Mouse (Mus musculus): ENCODE measurements around the gene Il27ra. TPM values are rescaled to one million over a fixed set of nuclear protein-coding genes. Genes with fewer than 3 reads are reported as not detected.

Il27ra gene
- total RNA-seq, 1 experiment from 2014 or later, result 47.3 TPM

GRCm38 (mm10) chr8:84067047-84067573 lies 24.7 kb upstream of the Il27ra start:
- ATAC-seq (ENCODE audit: extremely low read depth, insufficient number of reproducible peaks, low FRiP score, poor library complexity, severe bottlenecking), result peak; percentile 37

GRCm38 (mm10) chr8:84066291-84066930 lies 24.0 kb upstream of the Il27ra start, which contains the start of gene Rfx1:
TSS of gene Rfx1 (plus strand) at chr8:84066834.
- peak; percentile 83 for ATAC-seq (ENCODE audit: extremely low read depth, insufficient number of reproducible peaks, low FRiP score, poor library complexity, severe bottlenecking)

GRCm38 (mm10) chr8:84065457-84066072 lies 23.2 kb upstream of the Il27ra start:
- no peak for ATAC-seq (ENCODE audit: extremely low read depth, insufficient number of reproducible peaks, low FRiP score, poor library complexity, severe bottlenecking)

GRCm38 (mm10) chr8:84065037-84065436 lies 22.6 kb upstream of the Il27ra start, which contains the start of gene Gm10643:
TSS of gene Gm10643 (minus strand) at chr8:84065137.
- no peak for ATAC-seq (ENCODE audit: extremely low read depth, insufficient number of reproducible peaks, low FRiP score, poor library complexity, severe bottlenecking)

GRCm38 (mm10) chr8:84063861-84064610 lies 21.6 kb upstream of the Il27ra start:
- ATAC-seq (ENCODE audit: extremely low read depth, insufficient number of reproducible peaks, low FRiP score, poor library complexity, severe bottlenecking), result no peak; the same call in 1 of the 2 replicates

- no peak for ATAC-seq (ENCODE audit: extremely low read depth, insufficient number of reproducible peaks, low FRiP score, poor library complexity, severe bottlenecking)
Observed at GRCm38 (mm10) chr8:84060245-84060644, 17.9 kb upstream of the Il27ra start.

GRCm38 (mm10) chr8:84059226-84059625 lies 16.8 kb upstream of the Il27ra start:
- ATAC-seq (ENCODE audit: extremely low read depth, insufficient number of reproducible peaks, low FRiP score, poor library complexity, severe bottlenecking), result no peak

- no peak for ATAC-seq (ENCODE audit: extremely low read depth, insufficient number of reproducible peaks, low FRiP score, poor library complexity, severe bottlenecking)
Observed at GRCm38 (mm10) chr8:84057827-84058226, 15.4 kb upstream of the Il27ra start.

GRCm38 (mm10) chr8:84053229-84053628 lies 10.8 kb upstream of the Il27ra start:
- no peak for ATAC-seq (ENCODE audit: extremely low read depth, insufficient number of reproducible peaks, low FRiP score, poor library complexity, severe bottlenecking)

GRCm38 (mm10) chr8:84052746-84053145 lies 10.4 kb upstream of the Il27ra start:
- no peak for ATAC-seq (ENCODE audit: extremely low read depth, insufficient number of reproducible peaks, low FRiP score, poor library complexity, severe bottlenecking)

GRCm38 (mm10) chr8:84048171-84048570 lies 5.8 kb upstream of the Il27ra start:
- no peak for ATAC-seq (ENCODE audit: extremely low read depth, insufficient number of reproducible peaks, low FRiP score, poor library complexity, severe bottlenecking)

GRCm38 (mm10) chr8:84046505-84046904 lies 4.1 kb upstream of the Il27ra start:
- ATAC-seq (ENCODE audit: extremely low read depth, insufficient number of reproducible peaks, low FRiP score, poor library complexity, severe bottlenecking), result no peak

GRCm38 (mm10) chr8:84044900-84045299 lies 2.5 kb upstream of the Il27ra start, which contains the start of gene Rln3:
TSS of gene Rln3 (minus strand) at chr8:84045000.
- ATAC-seq (ENCODE audit: extremely low read depth, insufficient number of reproducible peaks, low FRiP score, poor library complexity, severe bottlenecking), result no peak

- no peak for ATAC-seq (ENCODE audit: extremely low read depth, insufficient number of reproducible peaks, low FRiP score, poor library complexity, severe bottlenecking)
Observed at GRCm38 (mm10) chr8:84044103-84044502, 1.7 kb upstream of the Il27ra start.

GRCm38 (mm10) chr8:84042948-84043342 lies 556 bp upstream of the Il27ra start:
- no peak for ATAC-seq (ENCODE audit: extremely low read depth, insufficient number of reproducible peaks, low FRiP score, poor library complexity, severe bottlenecking)

GRCm38 (mm10) chr8:84039050-84039449 lies 3.3 kb downstream of the Il27ra start:
- ATAC-seq (ENCODE audit: extremely low read depth, insufficient number of reproducible peaks, low FRiP score, poor library complexity, severe bottlenecking), result peak; percentile 44; the same call in 1 of the 2 replicates

- ATAC-seq (ENCODE audit: extremely low read depth, insufficient number of reproducible peaks, low FRiP score, poor library complexity, severe bottlenecking), result no peak
Observed at GRCm38 (mm10) chr8:84038015-84038414, 4.4 kb downstream of the Il27ra start.

- ATAC-seq (ENCODE audit: extremely low read depth, insufficient number of reproducible peaks, low FRiP score, poor library complexity, severe bottlenecking), result no peak
Observed at GRCm38 (mm10) chr8:84032777-84033176, 9.6 kb downstream of the Il27ra start.

GRCm38 (mm10) chr8:84029272-84029671 lies 13.1 kb downstream of the Il27ra start:
- ATAC-seq (ENCODE audit: extremely low read depth, insufficient number of reproducible peaks, low FRiP score, poor library complexity, severe bottlenecking), result no peak
